Mouse (Mus musculus) heart, adult 11 months (tissue): ENCODE data around the gene Trmt2a.
"Not testable (repeated sequence)": the region's sequence is repeated elsewhere in the genome, so short reads cannot be mapped to it uniquely, and the experiment has no call there.

Experiments
- DNase-seq: peaks from one replicate; pipeline ENCODE4 v3.0.0; 2022

Trmt2a gene

DNA sequence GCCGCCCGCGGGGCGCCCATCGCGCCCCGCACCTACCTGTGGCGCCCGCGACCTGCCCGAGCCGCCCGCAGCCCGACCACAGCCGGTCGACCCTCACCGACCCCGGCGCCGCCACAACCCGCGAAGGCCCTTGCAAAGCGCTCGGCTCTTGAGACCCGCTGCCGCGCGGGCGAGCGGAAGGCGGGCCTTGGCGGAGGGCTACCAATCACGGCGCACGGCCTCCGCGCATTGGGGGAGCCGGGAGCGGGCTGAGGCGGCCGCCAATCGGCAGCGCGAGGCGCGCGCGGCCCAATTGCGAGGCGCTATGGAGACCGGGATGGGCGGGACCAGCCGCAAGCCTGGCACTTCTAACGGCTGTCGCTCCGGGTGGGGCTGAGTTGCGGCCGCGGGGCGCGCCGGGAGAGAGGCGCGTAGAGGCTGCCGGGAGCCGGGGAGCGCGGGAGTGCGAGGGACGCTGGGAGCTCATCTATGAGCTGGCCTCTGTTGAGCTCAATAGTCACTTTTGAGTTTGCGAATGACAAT lies 40.6 kb downstream of the Trmt2a start, which contains the start of gene Dgcr8:
Gene Dgcr8 (minus strand): TSS at position 180 of the 522 bp plus-strand sequence.
- peak; percentile 100 for DNase-seq

DNA sequence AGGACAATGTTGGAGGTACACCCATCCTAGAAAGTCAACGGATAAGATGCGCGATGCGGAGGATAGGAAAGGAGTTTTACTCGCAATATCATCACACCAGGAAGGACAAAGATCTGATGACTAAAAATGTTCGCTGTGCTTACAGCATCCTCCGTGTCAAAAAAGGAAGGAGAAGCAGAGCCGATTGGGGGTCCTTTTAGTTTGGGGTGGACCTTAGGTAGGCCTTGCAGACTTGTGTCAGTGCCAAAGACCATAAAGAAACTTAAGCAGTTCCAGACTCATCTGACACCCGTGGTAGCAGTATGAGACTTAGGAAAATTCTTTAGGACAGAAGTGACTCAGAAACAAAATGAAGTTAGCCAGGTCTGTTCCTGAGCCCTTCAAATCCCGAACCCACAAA lies 41.1 kb downstream of the Trmt2a start:
- DNase-seq = not testable (repeated sequence)
